Mouse (Mus musculus) hematopoietic multipotent progenitor cell, adult 10-12 weeks (in vitro differentiated cells): ENCODE results near the gene Crtc2. TPM values are rescaled to one million over a fixed set of nuclear protein-coding genes. Genes with fewer than 3 reads are reported as not detected.

Experiments
- polyA plus RNA-seq: library from polyadenylated mRNA; stranded (reverse); fragments of >175 nt; gene quantifications from 2 replicates; pipeline ENCODE4 v1.2.3, GENCODE M21; 2012; ENCODE audit warnings: low replicate concordance

Crtc2 gene
- 151 and 168 TPM in 2 replicates for polyA plus RNA-seq

GRCm38 (mm10) chr3:90253653-90254418, at the start of gene Crtc2:
Gene Crtc2 (plus strand): TSS chr3:90254163.

GRCm38 (mm10) chr3:90213377-90213866, 40.5 kb upstream of the Crtc2 start, which contains the start of the genes Rps27 and Rab13:
Gene Rps27 (minus strand): TSS chr3:90213651.
Gene Rab13 (plus strand): TSS chr3:90213695.

GRCm38 (mm10) chr3:90231507-90232333, 22.2 kb upstream of the Crtc2 start, which contains the start of gene Jtb:
Gene Jtb (plus strand): TSS chr3:90231597.

GRCm38 (mm10) chr3:90242984-90243775, 10.8 kb upstream of the Crtc2 start, which contains the start of gene Creb3l4:
Gene Creb3l4 (minus strand): TSS chr3:90243512.

GRCm38 (mm10) chr3:90247960-90248745, 5.8 kb upstream of the Crtc2 start, which contains the start of gene Slc39a1:
Gene Slc39a1 (plus strand): TSS chr3:90248172.

GRCm38 (mm10) chr3:90265034-90265931, 11.3 kb downstream of the Crtc2 start, which contains the start of gene Dennd4b:
Gene Dennd4b (plus strand): TSS chr3:90265185.

GRCm38 (mm10) chr3:90292345-90293275, 38.6 kb downstream of the Crtc2 start, which contains the start of gene Gatad2b:
Gene Gatad2b (plus strand): TSS chr3:90293178.

Other genes with a start within 250 kb of the Crtc2 start
- 13.2 and 39.5 TPM in 2 replicates for gene 4933434E20Rik, start 202.5 kb upstream of the Crtc2 start, polyA plus RNA-seq
- 97.5 and 134 TPM in 2 replicates for gene Ubap2l, start 201.5 kb upstream of the Crtc2 start, polyA plus RNA-seq
- gene Tpm3, start 181.5 kb upstream of the Crtc2 start, polyA plus RNA-seq: 235 and 367 TPM in 2 replicates
- 0.02 TPM in 1 of 2 replicates, not detected in the other for gene Nup210l, start 150.0 kb upstream of the Crtc2 start, polyA plus RNA-seq
- gene Rps27, start 40.5 kb upstream of the Crtc2 start, polyA plus RNA-seq: 704 and 1,048 TPM in 2 replicates
- 1.4 and 1.5 TPM in 2 replicates for gene Rab13, start 40.5 kb upstream of the Crtc2 start, polyA plus RNA-seq
- 128 and 313 TPM in 2 replicates for gene Jtb, start 22.6 kb upstream of the Crtc2 start, polyA plus RNA-seq
- not detected in 2 replicates for gene Creb3l4, start 10.7 kb upstream of the Crtc2 start, polyA plus RNA-seq
- gene Slc39a1, start 6.0 kb upstream of the Crtc2 start, polyA plus RNA-seq: 18.2 and 18.6 TPM in 2 replicates
- gene Dennd4b, start 11.0 kb downstream of the Crtc2 start, polyA plus RNA-seq: 218 and 692 TPM in 2 replicates
- gene Gatad2b, start 39.0 kb downstream of the Crtc2 start, polyA plus RNA-seq: 5.7 and 10.3 TPM in 2 replicates
- 2.6 and 4.0 TPM in 2 replicates for gene Slc27a3, start 135.8 kb downstream of the Crtc2 start, polyA plus RNA-seq
- gene Ints3, start 179.5 kb downstream of the Crtc2 start, polyA plus RNA-seq: 27.3 and 32.4 TPM in 2 replicates
- 0.16 and 1.8 TPM in 2 replicates for gene Npr1, start 211.7 kb downstream of the Crtc2 start, polyA plus RNA-seq
- 6.0 and 9.8 TPM in 2 replicates for gene Ilf2, start 222.0 kb downstream of the Crtc2 start, polyA plus RNA-seq
- gene Snapin, start 236.9 kb downstream of the Crtc2 start, polyA plus RNA-seq: 5.7 and 5.9 TPM in 2 replicates